Mouse (Mus musculus) bone marrow macrophage, adult 2 months (primary cell): ENCODE data around the gene Chn2.

Experiments used
- CTCF ChIP-seq: IDR thresholded peaks from 2 replicates; pipeline ENCODE4 v1.5.1; 2012; ENCODE audit warnings: low read depth, mild to moderate bottlenecking, low read length, moderate library complexity
- POLR2A ChIP-seq: IDR thresholded peaks from 2 replicates; pipeline ENCODE4 v1.6.1; 2012; ENCODE audit warnings: mild to moderate bottlenecking, low read depth, low read length, borderline replicate concordance

DNA sequence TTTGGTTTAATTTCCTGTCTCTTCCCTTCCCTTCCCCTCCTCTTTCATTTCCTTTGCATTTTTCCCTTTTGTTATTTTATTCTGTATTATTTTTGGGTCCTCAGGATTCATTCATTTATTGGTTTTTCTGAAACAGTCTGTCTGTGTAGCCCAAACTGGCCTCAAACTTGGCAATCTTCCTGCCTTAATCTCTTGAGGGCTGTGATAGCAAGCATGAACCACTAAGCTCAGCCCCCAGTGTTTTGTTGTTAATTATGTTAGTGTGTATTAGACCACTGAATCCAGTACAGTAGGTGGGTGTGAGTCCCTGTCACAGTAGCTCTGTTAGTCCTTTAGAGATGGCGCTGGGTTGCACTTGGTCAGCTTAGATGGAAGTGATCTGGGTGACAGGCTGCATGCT is 93.2 kb downstream of the Chn2 start:
- no peak for TF ChIP-seq POLR2A
- no peak for TF ChIP-seq CTCF
